Mouse (Mus musculus): ENCODE results near the gene Olfr622. TPM values are rescaled to one million over a fixed set of nuclear protein-coding genes. Genes with fewer than 3 reads are reported as not detected.

Gene Olfr622
- polyA plus RNA-seq (2014; fragmentation: Illumina TruSeq; extraction: RNeasy Lipid Tissue Mini Kit (QIAGEN cat#74804); ENCODE audit: low read depth, low replicate concordance): not detected

GRCm38 (mm10) chr7:103642602-103643001, at the start of gene Olfr622:
Gene Olfr622, minus strand, starts transcription at chr7:103642702.

GRCm38 (mm10) chr7:103682420-103682819, 39.9 kb upstream of the Olfr622 start, which contains the start of gene Olfr625-ps1:
Gene Olfr625-ps1, plus strand, starts transcription at chr7:103682720.

GRCm38 (mm10) chr7:103671091-103671490, 28.6 kb upstream of the Olfr622 start, which contains the start of gene Olfr624:
Gene Olfr624, minus strand, starts transcription at chr7:103671191.

GRCm38 (mm10) chr7:103663598-103663997, 21.1 kb upstream of the Olfr622 start, which contains the start of gene Olfr623:
Gene Olfr623, minus strand, starts transcription at chr7:103663698.

GRCm38 (mm10) chr7:103612434-103612833, 30.1 kb downstream of the Olfr622 start, which contains the start of gene Olfr620:
Gene Olfr620, minus strand, starts transcription at chr7:103612534.

GRCm38 (mm10) chr7:103600275-103600674, 42.2 kb downstream of the Olfr622 start, which contains the start of gene Olfr619:
Gene Olfr619, plus strand, starts transcription at chr7:103600575.

GRCm38 (mm10) chr7:103589803-103590202, 52.7 kb downstream of the Olfr622 start, which contains the start of gene Olfr618:
Gene Olfr618, plus strand, starts transcription at chr7:103590103.

Other genes with a start within 250 kb of the Olfr622 start
- not detected for gene Usp17lc, start 227.6 kb downstream of the Olfr622 start, polyA plus RNA-seq (2014; fragmentation: Illumina TruSeq; extraction: RNeasy Lipid Tissue Mini Kit (QIAGEN cat#74804); ENCODE audit: low read depth, low replicate concordance)
- gene Olfr605, start 197.3 kb downstream of the Olfr622 start, polyA plus RNA-seq (2014; fragmentation: Illumina TruSeq; extraction: RNeasy Lipid Tissue Mini Kit (QIAGEN cat#74804); ENCODE audit: low read depth, low replicate concordance): not detected
- gene Olfr606, start 193.7 kb downstream of the Olfr622 start, polyA plus RNA-seq (2014; fragmentation: Illumina TruSeq; extraction: RNeasy Lipid Tissue Mini Kit (QIAGEN cat#74804); ENCODE audit: low read depth, low replicate concordance): not detected
- not detected for gene Olfr607, start 178.6 kb downstream of the Olfr622 start, polyA plus RNA-seq (2014; fragmentation: Illumina TruSeq; extraction: RNeasy Lipid Tissue Mini Kit (QIAGEN cat#74804); ENCODE audit: low read depth, low replicate concordance)
- gene Olfr608, start 172.8 kb downstream of the Olfr622 start, polyA plus RNA-seq (2014; fragmentation: Illumina TruSeq; extraction: RNeasy Lipid Tissue Mini Kit (QIAGEN cat#74804); ENCODE audit: low read depth, low replicate concordance): not detected
- not detected for gene Olfr609, start 144.6 kb downstream of the Olfr622 start, polyA plus RNA-seq (2014; fragmentation: Illumina TruSeq; extraction: RNeasy Lipid Tissue Mini Kit (QIAGEN cat#74804); ENCODE audit: low read depth, low replicate concordance)
- not detected for gene Olfr610, start 130.6 kb downstream of the Olfr622 start, polyA plus RNA-seq (2014; fragmentation: Illumina TruSeq; extraction: RNeasy Lipid Tissue Mini Kit (QIAGEN cat#74804); ENCODE audit: low read depth, low replicate concordance)
- not detected for gene Olfr611, start 121.9 kb downstream of the Olfr622 start, polyA plus RNA-seq (2014; fragmentation: Illumina TruSeq; extraction: RNeasy Lipid Tissue Mini Kit (QIAGEN cat#74804); ENCODE audit: low read depth, low replicate concordance)
- gene Olfr612, start 100.0 kb downstream of the Olfr622 start, polyA plus RNA-seq (2014; fragmentation: Illumina TruSeq; extraction: RNeasy Lipid Tissue Mini Kit (QIAGEN cat#74804); ENCODE audit: low read depth, low replicate concordance): not detected
- not detected for gene Olfr613, start 94.6 kb downstream of the Olfr622 start, polyA plus RNA-seq (2014; fragmentation: Illumina TruSeq; extraction: RNeasy Lipid Tissue Mini Kit (QIAGEN cat#74804); ENCODE audit: low read depth, low replicate concordance)
- gene Olfr615, start 86.6 kb downstream of the Olfr622 start, polyA plus RNA-seq (2014; fragmentation: Illumina TruSeq; extraction: RNeasy Lipid Tissue Mini Kit (QIAGEN cat#74804); ENCODE audit: low read depth, low replicate concordance): not detected
- gene Olfr616, start 73.6 kb downstream of the Olfr622 start, polyA plus RNA-seq (2014; fragmentation: Illumina TruSeq; extraction: RNeasy Lipid Tissue Mini Kit (QIAGEN cat#74804); ENCODE audit: low read depth, low replicate concordance): not detected
- not detected for gene Olfr617, start 69.6 kb downstream of the Olfr622 start, polyA plus RNA-seq (2014; fragmentation: Illumina TruSeq; extraction: RNeasy Lipid Tissue Mini Kit (QIAGEN cat#74804); ENCODE audit: low read depth, low replicate concordance)
- not detected for gene Olfr618, start 52.6 kb downstream of the Olfr622 start, polyA plus RNA-seq (2014; fragmentation: Illumina TruSeq; extraction: RNeasy Lipid Tissue Mini Kit (QIAGEN cat#74804); ENCODE audit: low read depth, low replicate concordance)
- gene Olfr619, start 42.1 kb downstream of the Olfr622 start, polyA plus RNA-seq (2014; fragmentation: Illumina TruSeq; extraction: RNeasy Lipid Tissue Mini Kit (QIAGEN cat#74804); ENCODE audit: low read depth, low replicate concordance): not detected
- gene Olfr620, start 30.2 kb downstream of the Olfr622 start, polyA plus RNA-seq (2014; fragmentation: Illumina TruSeq; extraction: RNeasy Lipid Tissue Mini Kit (QIAGEN cat#74804); ENCODE audit: low read depth, low replicate concordance): not detected
- not detected for gene Olfr623, start 21.0 kb upstream of the Olfr622 start, polyA plus RNA-seq (2014; fragmentation: Illumina TruSeq; extraction: RNeasy Lipid Tissue Mini Kit (QIAGEN cat#74804); ENCODE audit: low read depth, low replicate concordance)
- 0.12 TPM for gene Olfr624, start 28.5 kb upstream of the Olfr622 start, polyA plus RNA-seq (2014; fragmentation: Illumina TruSeq; extraction: RNeasy Lipid Tissue Mini Kit (QIAGEN cat#74804); ENCODE audit: low read depth, low replicate concordance)
- gene Olfr625-ps1, start 40.0 kb upstream of the Olfr622 start, polyA plus RNA-seq (2014; fragmentation: Illumina TruSeq; extraction: RNeasy Lipid Tissue Mini Kit (QIAGEN cat#74804); ENCODE audit: low read depth, low replicate concordance): not detected
- gene Olfr243, start 72.0 kb upstream of the Olfr622 start, polyA plus RNA-seq (2014; fragmentation: Illumina TruSeq; extraction: RNeasy Lipid Tissue Mini Kit (QIAGEN cat#74804); ENCODE audit: low read depth, low replicate concordance): not detected
- not detected for gene Olfr628, start 87.7 kb upstream of the Olfr622 start, polyA plus RNA-seq (2014; fragmentation: Illumina TruSeq; extraction: RNeasy Lipid Tissue Mini Kit (QIAGEN cat#74804); ENCODE audit: low read depth, low replicate concordance)
- gene Olfr629, start 102.2 kb upstream of the Olfr622 start, polyA plus RNA-seq (2014; fragmentation: Illumina TruSeq; extraction: RNeasy Lipid Tissue Mini Kit (QIAGEN cat#74804); ENCODE audit: low read depth, low replicate concordance): not detected
- gene Olfr630, start 114.6 kb upstream of the Olfr622 start, polyA plus RNA-seq (2014; fragmentation: Illumina TruSeq; extraction: RNeasy Lipid Tissue Mini Kit (QIAGEN cat#74804); ENCODE audit: low read depth, low replicate concordance): not detected
- not detected for gene Olfr69, start 128.9 kb upstream of the Olfr622 start, polyA plus RNA-seq (2014; fragmentation: Illumina TruSeq; extraction: RNeasy Lipid Tissue Mini Kit (QIAGEN cat#74804); ENCODE audit: low read depth, low replicate concordance)
- not detected for gene Olfr68, start 137.0 kb upstream of the Olfr622 start, polyA plus RNA-seq (2014; fragmentation: Illumina TruSeq; extraction: RNeasy Lipid Tissue Mini Kit (QIAGEN cat#74804); ENCODE audit: low read depth, low replicate concordance)
- not detected for gene Olfr67, start 149.1 kb upstream of the Olfr622 start, polyA plus RNA-seq (2014; fragmentation: Illumina TruSeq; extraction: RNeasy Lipid Tissue Mini Kit (QIAGEN cat#74804); ENCODE audit: low read depth, low replicate concordance)
- gene Hbb-bt, start 171.3 kb upstream of the Olfr622 start, polyA plus RNA-seq (2014; fragmentation: Illumina TruSeq; extraction: RNeasy Lipid Tissue Mini Kit (QIAGEN cat#74804); ENCODE audit: low read depth, low replicate concordance): 7.8 TPM
- 111 TPM for gene Hbb-bs, start 185.4 kb upstream of the Olfr622 start, polyA plus RNA-seq (2014; fragmentation: Illumina TruSeq; extraction: RNeasy Lipid Tissue Mini Kit (QIAGEN cat#74804); ENCODE audit: low read depth, low replicate concordance)
- gene Hbb-bh2, start 197.8 kb upstream of the Olfr622 start, polyA plus RNA-seq (2014; fragmentation: Illumina TruSeq; extraction: RNeasy Lipid Tissue Mini Kit (QIAGEN cat#74804); ENCODE audit: low read depth, low replicate concordance): not detected
- not detected for gene Hbb-bh1, start 200.5 kb upstream of the Olfr622 start, polyA plus RNA-seq (2014; fragmentation: Illumina TruSeq; extraction: RNeasy Lipid Tissue Mini Kit (QIAGEN cat#74804); ENCODE audit: low read depth, low replicate concordance)
- gene Hbb-y, start 210.5 kb upstream of the Olfr622 start, polyA plus RNA-seq (2014; fragmentation: Illumina TruSeq; extraction: RNeasy Lipid Tissue Mini Kit (QIAGEN cat#74804); ENCODE audit: low read depth, low replicate concordance): not detected
- gene Olfr66, start 243.6 kb upstream of the Olfr622 start, polyA plus RNA-seq (2014; fragmentation: Illumina TruSeq; extraction: RNeasy Lipid Tissue Mini Kit (QIAGEN cat#74804); ENCODE audit: low read depth, low replicate concordance): not detected

Data from adrenal gland, adult 10 weeks (tissue).